Mouse (Mus musculus) myocyte (in vitro differentiated cells): ENCODE measurements at regions not wholly inside any gene's neighbourhood (a gene's known extent, or its start where the extent isn't known, plus 50 kb on each side); places are given as distances from the start of the nearest gene placed in this dataset.

Experiments used
- E2F4 ChIP-seq: IDR thresholded peaks from one replicate; pipeline ENCODE4 v1.6.1; 2011; ENCODE audit warnings: mild to moderate bottlenecking, control low read depth, moderate library complexity; ENCODE audit not compliant: insufficient read depth
- MAX ChIP-seq: IDR thresholded peaks from one replicate; pipeline ENCODE4 v1.6.1; 2011; ENCODE audit warnings: low read depth, mild to moderate bottlenecking, control low read depth
- MYOD1 ChIP-seq, 3 experiments: IDR thresholded peaks; one replicate each; pipeline ENCODE4 v1.6.1; 2011; ENCODE audit warnings: control low read depth in 2 of 3, low read depth in 2 of 3, mild to moderate bottlenecking in 2 of 3, moderate library complexity in 1 of 3; ENCODE audit not compliant: insufficient read length in 2 of 3, control insufficient read depth in 1 of 3
- POLR2A ChIP-seq: IDR thresholded peaks from one replicate; pipeline ENCODE4 v1.6.1; 2011; ENCODE audit warnings: low read depth, mild to moderate bottlenecking, control low read depth, moderate library complexity; ENCODE audit not compliant: insufficient read length
- SRF ChIP-seq: IDR thresholded peaks from one replicate; pipeline ENCODE4 v1.6.1; 2011; ENCODE audit warnings: low read depth; ENCODE audit not compliant: control insufficient read depth, insufficient read length
- TCF12 ChIP-seq: IDR thresholded peaks from one replicate; pipeline ENCODE4 v1.6.1; 2011; ENCODE audit warnings: mild to moderate bottlenecking, control low read depth; ENCODE audit not compliant: poor library complexity, insufficient read depth, severe bottlenecking
- TCF3 ChIP-seq: IDR thresholded peaks from one replicate; pipeline ENCODE4 v1.6.1; 2011; ENCODE audit warnings: low read depth, control low read depth; ENCODE audit not compliant: insufficient read length

GRCm38 (mm10) chr6:103319964-103320363 lies 190.4 kb upstream of the Chl1 start:
- TF ChIP-seq POLR2A (no peak), TCF3 (no peak), TCF12 (no peak), MYOD1 (IDR thresholded peaks at IDR 0.05; ENCODE audit: control insufficient read depth in 1 of 3, insufficient read length in 2 of 3, low read depth in 2 of 3) (no peak), SRF (no peak), E2F4 (no peak), MAX (no peak)
